Mouse (Mus musculus) layer of hippocampus, adult 2 months (tissue): ENCODE data around the gene Col15a1. TPM values are rescaled to one million over a fixed set of nuclear protein-coding genes. Genes with fewer than 3 reads are reported as not detected.

Experiments
- DNase-seq, 2 experiments: peaks; one replicate each; pipeline ENCODE4 v3.0.0; 2022; ENCODE audit warnings: low spot score in 2 of 2
- H3K27ac ChIP-seq: fragments of 200-600 bp; 2 replicates; pipeline ENCODE4 v1.8.1; 2022
- H3K4me3 ChIP-seq: fragments of 200-600 bp; 2 replicates; pipeline ENCODE4 v1.8.1; 2022; ENCODE audit warnings: mild to moderate bottlenecking
- CTCF ChIP-seq: fragments of 200-600 bp; conservative IDR thresholded peaks from 2 replicates; pipeline ENCODE4 v1.8.1; 2022; ENCODE audit warnings: antibody characterized with exemption, mild to moderate bottlenecking, moderate library complexity
- total RNA-seq, 2 experiments: library from RNA; stranded (reverse); gene quantifications; 2 replicates each; pipeline ENCODE4 v1.2.3; 2021

Col15a1 gene
- total RNA-seq, 2 experiments from 2014 or later: 6.8 to 7.0 TPM

DNA sequence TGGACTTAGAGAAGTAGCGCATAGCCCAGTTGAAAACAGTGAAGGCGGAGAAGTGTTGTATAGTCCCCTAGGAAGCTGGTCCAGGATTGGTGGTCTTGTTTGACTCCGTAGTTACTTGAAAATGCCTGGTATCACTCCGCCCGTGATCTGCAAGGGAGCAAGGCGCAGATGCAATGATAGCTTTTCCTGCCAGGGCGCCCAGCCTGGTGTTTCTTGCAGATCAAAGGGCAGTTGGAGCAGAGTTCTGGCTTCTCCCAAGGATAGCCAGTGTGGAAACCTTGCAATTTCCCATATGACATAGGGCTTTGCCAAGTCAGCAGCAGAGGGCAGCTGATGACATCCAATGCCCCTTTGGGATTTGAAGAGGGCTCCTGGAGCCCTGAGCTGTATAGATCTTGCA is 1.5 kb downstream of the Col15a1 start:
- no peak overlapping the region for H3K27ac ChIP-seq
- DNase-seq: no peak
- no peak overlapping the region for H3K4me3 ChIP-seq
- TF ChIP-seq CTCF: no peak

DNA sequence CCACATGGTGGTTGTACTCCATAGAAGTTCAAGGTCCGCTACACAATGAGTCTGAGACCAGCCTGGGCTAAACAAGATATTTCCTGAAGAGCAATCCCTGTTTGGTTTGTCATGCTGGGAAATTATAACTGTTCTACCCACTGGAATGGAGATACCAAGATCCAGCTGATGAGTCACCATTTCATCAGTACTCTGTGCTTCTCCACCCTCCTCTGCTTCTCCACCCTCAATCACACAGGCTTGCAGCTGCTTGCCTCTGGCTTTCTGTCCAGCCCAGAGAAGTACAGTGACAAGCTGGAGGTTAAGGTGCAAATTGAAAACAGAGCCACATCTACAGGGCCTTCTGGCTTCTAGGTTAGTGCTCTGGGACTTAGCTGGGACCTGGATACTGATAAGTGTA is 10.9 kb downstream of the Col15a1 start:
- no peak for DNase-seq
- no peak overlapping the region for H3K27ac ChIP-seq
- TF ChIP-seq CTCF: no peak
- no peak overlapping the region for H3K4me3 ChIP-seq

GRCm38 (mm10) chr4:47219393-47219792 is 11.4 kb downstream of the Col15a1 start:
- Histone ChIP-seq H3K27ac (no peak overlapping the region), H3K4me3 (no peak overlapping the region)
- TF ChIP-seq CTCF: no peak
- DNase-seq: no peak

- H3K4me3 ChIP-seq: no peak overlapping the region
- no peak overlapping the region for H3K27ac ChIP-seq
- DNase-seq: no peak
- TF ChIP-seq CTCF: no peak
Observed at GRCm38 (mm10) chr4:47220544-47220943, 12.6 kb downstream of the Col15a1 start.

DNA sequence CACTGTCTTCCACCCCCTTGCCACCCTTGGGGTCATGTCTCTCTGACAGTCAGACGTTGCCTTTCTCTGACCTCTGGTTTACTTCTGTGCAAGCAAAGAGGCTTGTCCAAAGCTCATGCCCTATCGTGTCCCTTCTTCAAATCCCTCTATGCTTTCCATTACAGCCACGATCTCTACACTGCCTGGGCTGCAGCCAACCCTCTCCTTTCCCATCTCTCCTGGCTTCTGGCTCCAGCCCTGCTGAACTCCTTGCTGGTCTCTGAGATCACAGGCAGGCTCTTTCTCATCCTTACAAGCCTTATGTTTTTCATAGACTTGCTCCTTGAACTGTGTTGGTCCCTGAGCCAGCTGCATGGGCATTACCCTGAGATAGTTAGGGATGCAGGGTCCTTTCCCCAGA is 14.2 kb downstream of the Col15a1 start:
- TF ChIP-seq CTCF: no peak
- no peak overlapping the region for H3K27ac ChIP-seq
- no peak for DNase-seq
- H3K4me3 ChIP-seq: no peak overlapping the region

DNA sequence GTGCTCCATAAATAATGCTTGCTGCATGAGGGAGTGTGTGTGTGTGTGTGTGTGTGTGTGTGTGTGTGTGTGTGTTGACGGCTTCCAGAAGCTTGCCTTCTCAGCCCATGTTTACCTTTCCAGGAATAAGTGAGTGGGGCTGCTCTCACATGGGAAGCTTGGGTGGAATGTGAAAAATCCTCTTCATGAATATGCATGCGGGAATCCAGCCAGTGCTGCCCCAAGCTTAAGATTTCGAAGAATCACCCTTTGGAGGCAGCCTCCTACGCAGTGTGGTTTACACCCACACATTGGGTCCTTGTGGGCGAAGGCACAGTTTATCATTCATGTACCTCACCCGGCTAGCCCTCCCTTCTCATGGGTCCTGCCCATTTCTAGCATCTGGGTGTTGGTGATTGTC is 18.0 kb downstream of the Col15a1 start:
- TF ChIP-seq CTCF: no peak
- no peak overlapping the region for H3K27ac ChIP-seq
- no peak for DNase-seq

GRCm38 (mm10) chr4:47227101-47227500 is 19.1 kb downstream of the Col15a1 start:
- Histone ChIP-seq H3K4me3 (no peak overlapping the region), H3K27ac (no peak overlapping the region)
- TF ChIP-seq CTCF: no peak
- DNase-seq: no peak

More for the DNA sequence above, 18.0 kb downstream of the Col15a1 start:
- no peak overlapping the region for H3K4me3 ChIP-seq

- no peak for TF ChIP-seq CTCF
- Histone ChIP-seq H3K27ac (peak overlapping the region; percentile 16), H3K4me3 (no peak overlapping the region)
- DNase-seq: peak; percentile 77 to 78
Observed at GRCm38 (mm10) chr4:47227756-47228155, 19.8 kb downstream of the Col15a1 start.

GRCm38 (mm10) chr4:47228945-47229344 is 21.0 kb downstream of the Col15a1 start:
- no peak for TF ChIP-seq CTCF
- H3K27ac ChIP-seq: no peak overlapping the region
- H3K4me3 ChIP-seq: no peak overlapping the region
- DNase-seq: no peak

DNA sequence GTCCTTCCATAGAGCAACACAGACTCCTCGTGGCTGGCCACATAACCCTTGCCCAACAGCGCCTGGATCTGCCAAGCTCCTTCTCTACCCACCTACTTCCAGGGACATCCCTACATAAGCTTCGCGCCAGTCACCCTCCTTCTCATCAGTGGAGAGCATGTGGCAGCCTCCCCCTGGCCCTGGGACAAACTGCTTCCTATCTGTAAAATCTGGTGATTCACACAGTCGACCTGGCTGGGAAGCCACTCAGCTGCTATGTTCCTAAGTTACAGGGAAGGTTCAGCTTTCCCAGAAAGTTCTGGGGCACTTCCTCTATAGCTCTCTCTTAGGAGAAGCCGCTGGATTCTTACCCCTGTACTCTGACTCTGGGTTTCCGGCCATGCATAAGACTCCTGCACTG is 22.5 kb downstream of the Col15a1 start:
- H3K27ac ChIP-seq: no peak overlapping the region
- no peak overlapping the region for H3K4me3 ChIP-seq
- TF ChIP-seq CTCF: no peak
- DNase-seq: no peak

DNA sequence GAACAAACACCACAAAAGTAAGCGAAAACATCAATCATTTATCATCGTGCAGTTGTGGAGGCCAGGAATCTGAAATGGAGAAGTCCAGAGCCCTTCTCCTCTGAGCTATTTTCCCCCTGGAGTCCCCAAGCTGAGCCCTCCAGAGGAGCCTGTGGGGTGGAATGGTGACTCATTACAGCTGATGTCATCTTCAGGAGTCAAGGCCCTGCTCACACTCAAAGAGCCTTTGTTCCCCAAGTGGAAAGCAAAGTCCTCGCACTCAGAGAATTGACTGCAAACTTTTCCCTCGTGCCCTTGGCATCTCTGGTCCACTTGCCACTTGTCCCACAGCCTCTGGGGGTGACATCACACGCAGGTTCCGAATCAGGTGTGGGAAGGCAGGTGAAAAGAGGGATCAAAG is 23.4 kb downstream of the Col15a1 start:
- no peak for TF ChIP-seq CTCF
- no peak for DNase-seq
- Histone ChIP-seq H3K4me3 (no peak overlapping the region), H3K27ac (no peak overlapping the region)

DNA sequence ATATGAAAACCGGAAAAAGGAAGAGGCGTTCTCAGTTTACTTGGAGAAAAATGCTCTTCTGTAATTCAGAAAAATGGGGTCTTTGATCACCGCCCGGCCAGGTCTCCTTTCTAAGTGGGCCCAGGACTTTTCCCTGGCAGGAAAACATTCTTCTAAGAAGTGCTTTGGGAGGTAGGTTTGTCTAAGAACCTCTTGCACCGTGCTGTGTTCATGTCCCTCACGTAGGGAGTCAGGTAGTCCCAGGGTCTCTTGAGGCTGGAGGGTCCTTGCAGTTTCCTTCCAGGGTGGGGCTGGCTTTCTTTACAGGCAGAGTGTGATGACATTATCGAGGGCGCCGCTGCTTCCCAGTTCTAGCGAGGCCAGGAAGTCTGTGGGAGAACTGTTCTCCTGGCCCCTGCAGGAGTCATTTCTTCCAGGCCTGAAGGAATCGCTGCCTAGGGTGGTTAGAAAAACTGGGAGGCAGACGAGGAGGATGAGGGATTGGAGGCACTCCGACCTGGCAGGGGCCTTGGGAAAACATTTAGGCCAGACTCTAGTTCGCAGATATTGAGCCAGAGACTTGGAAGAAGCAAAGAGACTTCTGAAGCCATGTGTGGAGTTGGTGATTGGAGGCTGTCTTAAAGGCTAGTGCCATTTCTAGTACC is 25.4 kb downstream of the Col15a1 start:
- no peak for DNase-seq
- no peak for TF ChIP-seq CTCF
- no peak overlapping the region for H3K27ac ChIP-seq

DNA sequence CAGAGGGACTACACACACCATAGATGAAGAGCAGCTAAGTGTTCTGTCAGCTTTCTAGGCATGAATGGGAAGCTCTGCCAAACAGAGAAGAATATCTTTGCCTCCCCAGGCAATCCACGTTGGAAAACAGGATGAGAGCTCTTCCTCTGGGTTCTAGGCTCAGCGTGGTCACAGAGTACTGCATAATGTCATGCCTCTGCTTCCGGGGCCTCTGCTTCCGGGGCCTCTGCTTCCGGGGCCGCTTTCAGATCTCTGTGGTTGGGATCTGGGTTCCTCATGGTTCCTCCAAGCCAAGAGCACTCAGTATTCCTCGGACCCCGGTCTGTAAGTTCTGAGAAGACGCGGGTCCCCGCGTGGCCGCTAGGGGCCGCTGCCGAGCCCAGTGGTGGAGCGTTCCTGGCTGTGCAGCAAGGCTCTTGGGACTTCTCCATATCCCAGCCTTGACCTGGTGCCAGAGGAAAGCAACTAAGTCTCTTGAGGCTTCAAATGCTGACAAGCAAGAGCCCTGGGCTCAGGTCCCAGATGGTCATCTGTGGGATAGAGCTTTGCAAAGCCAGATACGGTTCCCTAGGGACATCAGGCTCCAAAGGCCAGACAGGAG is 26.8 kb downstream of the Col15a1 start:
- Histone ChIP-seq H3K27ac (no peak overlapping the region), H3K4me3 (no peak overlapping the region)
- DNase-seq: peak; percentile 54 to 83
- TF ChIP-seq CTCF: peak; percentile 90

More for the DNA sequence above, 25.4 kb downstream of the Col15a1 start:
- no peak overlapping the region for H3K4me3 ChIP-seq

- DNase-seq: no peak
- no peak for TF ChIP-seq CTCF
- Histone ChIP-seq H3K4me3 (no peak overlapping the region), H3K27ac (no peak overlapping the region)
Observed at GRCm38 (mm10) chr4:47235312-47235711, 27.4 kb downstream of the Col15a1 start.
